Mouse (Mus musculus): ENCODE measurements around the gene Pcsk5. TPM values are rescaled to one million over a fixed set of nuclear protein-coding genes. Genes with fewer than 3 reads are reported as not detected.
A peak's percentile ranks its signal among the peaks of the same experiment; 100 is the strongest.

Pcsk5 gene
- polyA plus RNA-seq, 1 experiment from 2014 or later, result 13.5 TPM

- Histone ChIP-seq H3K9me3 (ENCODE audit: control insufficient read depth, low read length) (no peaks in the 10 kb centered on the region), H3K4me2 (ENCODE audit: low read depth, low read length, severe bottlenecking) (no peak overlapping the region)
These were observed 434.3 kb downstream of the Pcsk5 start for GRCm38 (mm10) chr19:17403175-17403574.

GRCm38 (mm10) chr19:17400571-17400970 lies 436.9 kb downstream of the Pcsk5 start:
- H3K27ac ChIP-seq (ENCODE audit: low read depth, low read length), result no peak overlapping the region
- H3K9ac ChIP-seq (ENCODE audit: low read length), result no peak overlapping the region
- H3K9me3 ChIP-seq (ENCODE audit: control insufficient read depth, low read length), result no peaks in the 10 kb centered on the region
- 87% methylated on average over 4 of the region's 4 CpGs for WGBS
- H3K27me3 ChIP-seq (ENCODE audit: control insufficient read depth, insufficient read depth, low read length), result no peaks in the 10 kb centered on the region
- DNase-seq (ENCODE audit: low spot score) (no peak), ATAC-seq (replicated peaks; ENCODE audit: low FRiP score) (no peak)
- H3K4me3 ChIP-seq (ENCODE audit: low read depth, low read length), result no peak overlapping the region
- H3K4me2 ChIP-seq (ENCODE audit: low read depth, low read length, severe bottlenecking), result no peak overlapping the region
- H3K4me1 ChIP-seq (replicated peaks; ENCODE audit: control insufficient read depth, insufficient read depth, low read length), result no peaks in the 10 kb centered on the region
- 0 out of 2 replicates have a peak, but pooled peaks cover 3% of the 10 kb centered on the region for H3K36me3 ChIP-seq (ENCODE audit: control insufficient read depth, insufficient read depth, low read length)

More at GRCm38 (mm10) chr19:17403175-17403574, 434.3 kb downstream of the Pcsk5 start:
- Histone ChIP-seq H3K27me3 (ENCODE audit: control insufficient read depth, insufficient read depth, low read length) (no peaks in the 10 kb centered on the region), H3K36me3 (ENCODE audit: control insufficient read depth, insufficient read depth, low read length) (0 out of 2 replicates have a peak, but pooled peaks cover 3% of the 10 kb centered on the region), H3K4me1 (replicated peaks; ENCODE audit: control insufficient read depth, insufficient read depth, low read length) (no peaks in the 10 kb centered on the region), H3K27ac (ENCODE audit: low read depth, low read length) (no peak overlapping the region), H3K4me3 (ENCODE audit: low read depth, low read length) (no peak overlapping the region), H3K9ac (ENCODE audit: low read length) (no peak overlapping the region)
- WGBS, result 91% methylated on average over 4 of the region's 4 CpGs
- DNase-seq (ENCODE audit: low spot score), result no peak
- ATAC-seq (replicated peaks; ENCODE audit: low FRiP score), result no peak

GRCm38 (mm10) chr19:17399965-17400364 lies 437.5 kb downstream of the Pcsk5 start:
- Histone ChIP-seq H3K4me1 (replicated peaks; ENCODE audit: control insufficient read depth, insufficient read depth, low read length) (no peaks in the 10 kb centered on the region), H3K27ac (ENCODE audit: low read depth, low read length) (no peak overlapping the region), H3K36me3 (ENCODE audit: control insufficient read depth, insufficient read depth, low read length) (0 out of 2 replicates have a peak, but pooled peaks cover 3% of the 10 kb centered on the region), H3K9ac (ENCODE audit: low read length) (no peak overlapping the region), H3K27me3 (ENCODE audit: control insufficient read depth, insufficient read depth, low read length) (no peaks in the 10 kb centered on the region), H3K4me3 (ENCODE audit: low read depth, low read length) (no peak overlapping the region), H3K4me2 (ENCODE audit: low read depth, low read length, severe bottlenecking) (no peak overlapping the region), H3K9me3 (ENCODE audit: control insufficient read depth, low read length) (no peaks in the 10 kb centered on the region)
- ATAC-seq (replicated peaks; ENCODE audit: low FRiP score) (no peak), DNase-seq (ENCODE audit: low spot score) (no peak)
- WGBS, result 86% methylated on average over 4 of the region's 4 CpGs

- no peak overlapping the region for H3K4me2 ChIP-seq (ENCODE audit: low read depth, low read length, severe bottlenecking)
- WGBS, result 78% methylated on average over 5 of the region's 5 CpGs
- 0 out of 2 replicates have a peak, but pooled peaks cover 3% of the 10 kb centered on the region for H3K36me3 ChIP-seq (ENCODE audit: control insufficient read depth, insufficient read depth, low read length)
- no peaks in the 10 kb centered on the region for H3K4me1 ChIP-seq (replicated peaks; ENCODE audit: control insufficient read depth, insufficient read depth, low read length)
- no peak for DNase-seq (ENCODE audit: low spot score)
- H3K27me3 ChIP-seq (ENCODE audit: control insufficient read depth, insufficient read depth, low read length), result peaks cover 4% of the 10 kb centered on the region; the same call in 1 of the 2 replicates
- no peak overlapping the region for H3K4me3 ChIP-seq (ENCODE audit: low read depth, low read length)
- ATAC-seq (replicated peaks; ENCODE audit: low FRiP score), result no peak
- H3K9me3 ChIP-seq (ENCODE audit: control insufficient read depth, low read length), result no peaks in the 10 kb centered on the region
- no peak overlapping the region for H3K27ac ChIP-seq (ENCODE audit: low read depth, low read length)
- H3K9ac ChIP-seq (ENCODE audit: low read length), result no peak overlapping the region
These were observed 439.5 kb downstream of the Pcsk5 start for GRCm38 (mm10) chr19:17397922-17398321.

GRCm38 (mm10) chr19:17396802-17397201 lies 440.6 kb downstream of the Pcsk5 start:
- H3K36me3 ChIP-seq (ENCODE audit: control insufficient read depth, insufficient read depth, low read length), result 0 out of 2 replicates have a peak, but pooled peaks cover 3% of the 10 kb centered on the region
- no peak overlapping the region for H3K9ac ChIP-seq (ENCODE audit: low read length)
- no peak overlapping the region for H3K27ac ChIP-seq (ENCODE audit: low read depth, low read length)
- H3K4me1 ChIP-seq (replicated peaks; ENCODE audit: control insufficient read depth, insufficient read depth, low read length), result no peaks in the 10 kb centered on the region
- H3K9me3 ChIP-seq (ENCODE audit: control insufficient read depth, low read length), result no peaks in the 10 kb centered on the region
- peaks cover 9% of the 10 kb centered on the region; the same call in 1 of the 2 replicates for H3K27me3 ChIP-seq (ENCODE audit: control insufficient read depth, insufficient read depth, low read length)
- H3K4me3 ChIP-seq (ENCODE audit: low read depth, low read length), result no peak overlapping the region
- ATAC-seq (replicated peaks; ENCODE audit: low FRiP score) (no peak), DNase-seq (ENCODE audit: low spot score) (no peak)
- no peak overlapping the region for H3K4me2 ChIP-seq (ENCODE audit: low read depth, low read length, severe bottlenecking)
- WGBS, result 93% methylated on average over 4 of the region's 4 CpGs

GRCm38 (mm10) chr19:17393841-17394591 lies 443.4 kb downstream of the Pcsk5 start, which contains the start of gene Rfk:
Gene Rfk, plus strand, starts transcription at chr19:17394043.
- peaks cover 9% of the 10 kb centered on the region; the same call in 1 of the 2 replicates for H3K27me3 ChIP-seq (ENCODE audit: control insufficient read depth, insufficient read depth, low read length)
- H3K4me1 ChIP-seq (replicated peaks; ENCODE audit: control insufficient read depth, insufficient read depth, low read length), result no peaks in the 10 kb centered on the region
- WGBS, result under 1% methylated on average over 81 of the region's 83 CpGs
- ATAC-seq (replicated peaks; ENCODE audit: low FRiP score) (peak; percentile 99), DNase-seq (ENCODE audit: low spot score) (peak; percentile 97)
- H3K4me2 ChIP-seq (ENCODE audit: low read depth, low read length, severe bottlenecking), result peak within 1 kb of the TSS; percentile 69
- H3K27ac ChIP-seq (ENCODE audit: low read depth, low read length), result no peak within 1 kb of the TSS
- peak within 1 kb of the TSS; percentile 89 for H3K9ac ChIP-seq (ENCODE audit: low read length)
- no peaks in the 10 kb centered on the region for H3K36me3 ChIP-seq (ENCODE audit: control insufficient read depth, insufficient read depth, low read length)
- H3K9me3 ChIP-seq (ENCODE audit: control insufficient read depth, low read length), result no peaks in the 10 kb centered on the region
- peak within 1 kb of the TSS; percentile 84 for H3K4me3 ChIP-seq (ENCODE audit: low read depth, low read length)

- ATAC-seq (replicated peaks; ENCODE audit: low FRiP score) (no peak), DNase-seq (ENCODE audit: low spot score) (no peak)
- H3K27ac ChIP-seq (ENCODE audit: low read depth, low read length), result no peak overlapping the region
- 6% methylated on average over 3 of the region's 3 CpGs for WGBS
- no peak overlapping the region for H3K9ac ChIP-seq (ENCODE audit: low read length)
- no peaks in the 10 kb centered on the region for H3K9me3 ChIP-seq (ENCODE audit: control insufficient read depth, low read length)
- no peaks in the 10 kb centered on the region for H3K36me3 ChIP-seq (ENCODE audit: control insufficient read depth, insufficient read depth, low read length)
- no peak overlapping the region for H3K4me3 ChIP-seq (ENCODE audit: low read depth, low read length)
- H3K4me2 ChIP-seq (ENCODE audit: low read depth, low read length, severe bottlenecking), result peak overlapping the region; percentile 69; the same call in 1 of the 2 replicates
- H3K4me1 ChIP-seq (replicated peaks; ENCODE audit: control insufficient read depth, insufficient read depth, low read length), result no peaks in the 10 kb centered on the region
- peaks cover 9% of the 10 kb centered on the region; the same call in 1 of the 2 replicates for H3K27me3 ChIP-seq (ENCODE audit: control insufficient read depth, insufficient read depth, low read length)
These were observed 444.6 kb downstream of the Pcsk5 start for GRCm38 (mm10) chr19:17392866-17393265.

GRCm38 (mm10) chr19:17388404-17388803 lies 449.0 kb downstream of the Pcsk5 start:
- H3K27me3 ChIP-seq (ENCODE audit: control insufficient read depth, insufficient read depth, low read length), result peaks cover 9% of the 10 kb centered on the region; the same call in 1 of the 2 replicates
- no peaks in the 10 kb centered on the region for H3K36me3 ChIP-seq (ENCODE audit: control insufficient read depth, insufficient read depth, low read length)
- no peak overlapping the region for H3K27ac ChIP-seq (ENCODE audit: low read depth, low read length)
- WGBS, result 25% methylated on average over 2 of the region's 2 CpGs
- H3K4me2 ChIP-seq (ENCODE audit: low read depth, low read length, severe bottlenecking), result no peak overlapping the region
- H3K9me3 ChIP-seq (ENCODE audit: control insufficient read depth, low read length), result no peaks in the 10 kb centered on the region
- no peak overlapping the region for H3K4me3 ChIP-seq (ENCODE audit: low read depth, low read length)
- DNase-seq (ENCODE audit: low spot score) (no peak), ATAC-seq (replicated peaks; ENCODE audit: low FRiP score) (peak; percentile 40; the same call in 1 of the 2 replicates)
- no peak overlapping the region for H3K9ac ChIP-seq (ENCODE audit: low read length)
- H3K4me1 ChIP-seq (replicated peaks; ENCODE audit: control insufficient read depth, insufficient read depth, low read length), result no peaks in the 10 kb centered on the region

All from forebrain, embryonic 11.5 days (tissue).